Mouse (Mus musculus): ENCODE data around the gene Tmtc4. TPM values are rescaled to one million over a fixed set of nuclear protein-coding genes. Genes with fewer than 3 reads are reported as not detected.

Gene Tmtc4
- 1.5 and 1.6 TPM in 2 replicates for polyA plus RNA-seq (2012; rRNA removed)

GRCm38 (mm10) chr14:122983226-122984215 lies at the start of gene Tmtc4:
Gene Tmtc4, minus strand, starts transcription at chr14:122984035.

GRCm38 (mm10) chr14:122913657-122914056 lies 70.2 kb downstream of the Tmtc4 start, which contains the start of gene Ggact:
Gene Ggact, minus strand, starts transcription at chr14:122913757.

Other genes starting within 250 kb of the Tmtc4 start
- 12.7 and 13.6 TPM in 2 replicates for gene Ggact, start 70.3 kb downstream of the Tmtc4 start, polyA plus RNA-seq (2012; rRNA removed)

Measured in liver, embryonic 14 days (tissue).